Mouse (Mus musculus) C2C12 (cell line): ENCODE measurements around the gene Kynu.
A peak's percentile ranks its signal among the peaks of the same experiment; 100 is the strongest.

Experiments used
- CTCF ChIP-seq: IDR thresholded peaks from one replicate; pipeline ENCODE4 v1.5.1; 2011; ENCODE audit not compliant: control insufficient read depth, insufficient read depth, insufficient read length
- FOSL1 ChIP-seq: IDR thresholded peaks from one replicate; pipeline ENCODE4 v1.8.0; 2011; ENCODE audit warnings: mild to moderate bottlenecking, low read length; ENCODE audit not compliant: poor library complexity, insufficient read depth, severe bottlenecking
- MAX ChIP-seq: IDR thresholded peaks from one replicate; pipeline ENCODE4 v1.6.1; 2011; ENCODE audit warnings: mild to moderate bottlenecking, control low read depth
- MYOD1 ChIP-seq: IDR thresholded peaks from one replicate; pipeline ENCODE4 v1.6.1; 2011; ENCODE audit warnings: low read depth; ENCODE audit not compliant: control insufficient read depth, insufficient read length
- MYOG ChIP-seq: IDR thresholded peaks from one replicate; pipeline ENCODE4 v1.6.1; 2011; ENCODE audit not compliant: control insufficient read depth, insufficient read length; ENCODE audit errors: extremely low read depth
- USF1 ChIP-seq: IDR thresholded peaks from one replicate; pipeline ENCODE4 v1.6.1; 2011; ENCODE audit warnings: low read depth, mild to moderate bottlenecking, control low read depth, moderate library complexity

- TF ChIP-seq CTCF, result peak; percentile 69
- no peak for TF ChIP-seq MAX
- no peak for TF ChIP-seq USF1
- no peak for TF ChIP-seq MYOD1
- TF ChIP-seq MYOG, result no peak
- TF ChIP-seq FOSL1, result no peak
These were observed 118.5 kb downstream of the Kynu start for GRCm38 (mm10) chr2:43673619-43674018.
